Mouse (Mus musculus): ENCODE measurements at regions not wholly inside any gene's neighbourhood (a gene's known extent, or its start where the extent isn't known, plus 50 kb on each side); places are given as distances from the start of the nearest gene placed in this dataset.

GRCm38 (mm10) chr12:10112874-10113453 lies 256.8 kb upstream of the Nt5c1b start:
- no peak for DNase-seq

GRCm38 (mm10) chr12:10122102-10122501 lies 247.7 kb upstream of the Nt5c1b start:
- DNase-seq: no peak

- no peak for DNase-seq
Measured at GRCm38 (mm10) chr12:10127995-10128573, 241.7 kb upstream of the Nt5c1b start.

- no peak for DNase-seq
Measured at GRCm38 (mm10) chr12:10134141-10134540, 235.6 kb upstream of the Nt5c1b start.

GRCm38 (mm10) chr12:10135915-10136314 lies 233.9 kb upstream of the Nt5c1b start:
- DNase-seq: no peak

GRCm38 (mm10) chr12:10140131-10140530 lies 229.6 kb upstream of the Nt5c1b start:
- peak in 1 of 2 experiments; percentile 13 for DNase-seq

GRCm38 (mm10) chr12:10160837-10161236 lies 208.9 kb upstream of the Nt5c1b start:
- no peak for DNase-seq

- DNase-seq: no peak
Measured at GRCm38 (mm10) chr12:10168042-10168441, 201.7 kb upstream of the Nt5c1b start.

GRCm38 (mm10) chr12:10168581-10168980 lies 201.2 kb upstream of the Nt5c1b start:
- DNase-seq: no peak

GRCm38 (mm10) chr12:10178718-10179117 lies 191.1 kb upstream of the Nt5c1b start:
- DNase-seq: no peak

GRCm38 (mm10) chr12:10179147-10179814 lies 190.5 kb upstream of the Nt5c1b start:
- no peak for DNase-seq

- no peak for DNase-seq
Measured at GRCm38 (mm10) chr12:10179815-10180468, 189.8 kb upstream of the Nt5c1b start.

GRCm38 (mm10) chr12:10182589-10182988 lies 187.2 kb upstream of the Nt5c1b start:
- DNase-seq: no peak

- no peak for DNase-seq
Measured at GRCm38 (mm10) chr12:10186576-10186975, 183.2 kb upstream of the Nt5c1b start.

GRCm38 (mm10) chr12:10189746-10190145 lies 180.0 kb upstream of the Nt5c1b start:
- DNase-seq: no peak

- DNase-seq: no peak
Measured at GRCm38 (mm10) chr12:10197906-10198460, 171.8 kb upstream of the Nt5c1b start.

GRCm38 (mm10) chr12:10209841-10210240 lies 159.9 kb upstream of the Nt5c1b start:
- DNase-seq: no peak

GRCm38 (mm10) chr12:10222821-10223220 lies 147.0 kb upstream of the Nt5c1b start:
- DNase-seq: peak; percentile 13 to 21

GRCm38 (mm10) chr12:10223832-10224231 lies 145.9 kb upstream of the Nt5c1b start:
- DNase-seq: peak; percentile 25 to 47

GRCm38 (mm10) chr12:10231144-10231543 lies 138.6 kb upstream of the Nt5c1b start:
- no peak for DNase-seq

GRCm38 (mm10) chr12:10231683-10232082 lies 138.1 kb upstream of the Nt5c1b start:
- peak; percentile 2 to 17 for DNase-seq

- DNase-seq: no peak
Measured at GRCm38 (mm10) chr12:10248110-10248509, 121.7 kb upstream of the Nt5c1b start.

- no peak for DNase-seq
Measured at GRCm38 (mm10) chr12:10256385-10256784, 113.4 kb upstream of the Nt5c1b start.

Measured in kidney, postnatal 4 days (tissue).